Mouse (Mus musculus) forebrain, postnatal 0 days (tissue): ENCODE data around the gene Cdc37l1. TPM values are rescaled to one million over a fixed set of nuclear protein-coding genes. Genes with fewer than 3 reads are reported as not detected.
"Not testable (repeated sequence)": the region's sequence is repeated elsewhere in the genome, so short reads cannot be mapped to it uniquely, and the experiment has no call there.

ENCODE experiments used
- ATAC-seq: fragments of 200-750 bp; cut with Nextera tagmentation; 2 replicates; pipeline ENCODE4 v1.8.0; 2017; ENCODE audit warnings: mild to moderate bottlenecking, moderate library complexity
- DNase-seq: peaks from one replicate; pipeline ENCODE4 v3.0.0-alpha.2; 2015
- H3K27ac ChIP-seq: fragments of 300-500 bp; sonication (generic); 2 replicates; pipeline ENCODE4 v1.5.1; 2014; ENCODE audit warnings: low read depth, mild to moderate bottlenecking, antibody characterized with exemption, low read length, moderate library complexity, mixed read lengths
- H3K27me3 ChIP-seq: fragments of 300-500 bp; sonication (generic); 2 replicates; pipeline ENCODE4 v1.6.1; 2014; ENCODE audit warnings: mild to moderate bottlenecking, low read length, mixed read lengths; ENCODE audit not compliant: insufficient read depth
- H3K36me3 ChIP-seq: fragments of 300-500 bp; sonication (generic); 2 replicates; pipeline ENCODE4 v1.6.1; 2014; ENCODE audit warnings: mild to moderate bottlenecking, moderate library complexity; ENCODE audit not compliant: insufficient read depth
- H3K4me1 ChIP-seq: fragments of 300-500 bp; sonication (generic); 2 replicates; pipeline ENCODE4 v1.6.1; 2014; ENCODE audit warnings: antibody characterized with exemption; ENCODE audit not compliant: insufficient read depth
- H3K4me2 ChIP-seq: fragments of 300-500 bp; sonication (generic); 2 replicates; pipeline ENCODE4 v1.6.1; 2014; ENCODE audit warnings: low read depth, mild to moderate bottlenecking, moderate library complexity
- H3K4me3 ChIP-seq: fragments of 300-500 bp; sonication (generic); 2 replicates; pipeline ENCODE4 v1.5.1; 2014; ENCODE audit warnings: low read depth, low read length, mixed read lengths
- H3K9ac ChIP-seq: fragments of 300-500 bp; sonication (generic); 2 replicates; pipeline ENCODE4 v1.6.1; 2014; ENCODE audit warnings: mild to moderate bottlenecking
- H3K9me3 ChIP-seq: fragments of 300-500 bp; sonication (generic); 2 replicates; pipeline ENCODE4 v1.6.1; 2016; ENCODE audit warnings: low read length
- CTCF ChIP-seq: sonication (generic); IDR thresholded peaks from 2 replicates; pipeline ENCODE4 v1.5.1; 2016; ENCODE audit warnings: antibody characterized with exemption, control low read depth, low read depth
- WGBS: fragments of 180-500 bp; shearing (Covaris S2); extraction: QIAGEN DNeasy Blood & Tissue Kit; methylation state at CpG from one replicate; pipeline ENCODE4 v1.1.7; 2014; 5-methylcytosine and 5-hydroxymethylcytosine counted together
- polyA plus RNA-seq: library from polyadenylated mRNA; unstranded; fragments of >200 nt; fragmentation: Nextera tagmentation; extraction: Ambion mirVana; gene quantifications from 2 replicates; pipeline ENCODE4 v1.2.1, GENCODE M21; 2015
- total RNA-seq: library from RNA; depleted of rRNA; stranded (reverse); fragments of >200 nt; gene quantifications from 2 replicates; pipeline ENCODE4 v1.2.3, GENCODE M21; 2014

The Cdc37l1 gene
- total and polyA plus RNA-seq, 2 experiments from 2014 or later = 30.7 to 78.9 TPM

DNA sequence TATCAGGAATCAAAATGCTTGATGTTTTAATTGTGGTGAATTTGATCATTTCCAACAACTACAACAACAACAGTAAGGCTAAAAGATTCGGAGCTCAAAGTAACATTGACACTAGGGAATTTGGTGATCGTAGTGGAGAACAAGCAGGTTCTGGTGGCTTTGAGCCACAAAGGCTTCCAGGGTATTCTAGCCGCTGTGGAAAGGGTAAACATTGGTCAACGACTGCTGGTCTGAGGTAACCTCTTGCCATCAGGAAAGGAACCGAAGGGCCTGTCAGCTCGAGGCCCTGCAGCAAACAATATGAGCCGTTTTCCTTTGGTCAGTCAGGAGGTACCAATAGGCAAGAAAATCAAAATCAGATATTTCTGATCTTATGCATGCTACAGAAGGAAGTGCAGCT is 7.5 kb upstream of the Cdc37l1 start:
- Histone ChIP-seq H3K4me1 (no peaks in the 10 kb centered on the region), H3K27me3 (no peaks in the 10 kb centered on the region), H3K9ac (no peak overlapping the region), H3K4me3 (no peak overlapping the region), H3K36me3 (no peaks in the 10 kb centered on the region), H3K9me3 (no peaks in the 10 kb centered on the region), H3K4me2 (no peak overlapping the region), H3K27ac (no peak overlapping the region)
- TF ChIP-seq CTCF = no peak
- DNase-seq = no peak
- no peak for ATAC-seq
- 86% methylated on average over 7 of the region's 7 CpGs for WGBS

DNA sequence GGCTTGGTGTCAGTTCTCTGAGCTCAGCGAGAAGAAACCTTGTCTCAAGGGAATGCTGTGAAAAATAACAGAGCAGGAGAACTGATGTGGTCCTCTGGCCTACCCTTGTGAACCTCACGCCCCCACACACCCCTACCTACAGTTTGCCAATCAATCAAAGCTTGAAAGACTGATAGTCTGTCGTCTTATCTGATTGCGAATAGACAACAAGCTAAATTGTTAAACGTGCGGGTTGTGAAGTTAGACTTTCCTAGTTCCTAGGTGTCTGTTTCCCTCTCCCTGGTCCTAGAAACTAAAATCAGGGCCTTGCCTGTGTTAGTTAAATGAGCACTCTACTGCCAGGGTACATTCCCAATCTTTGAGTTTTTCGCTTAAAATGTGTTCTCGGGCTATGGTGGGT is 637 bp upstream of the Cdc37l1 start:
- no peaks in the 10 kb centered on the region for H3K27me3 ChIP-seq
- H3K9me3 ChIP-seq = no peaks in the 10 kb centered on the region
- no peak for TF ChIP-seq CTCF
- ATAC-seq (no peak), DNase-seq (no peak)
- H3K4me3 ChIP-seq = peak overlapping the region; percentile 63
- no peak overlapping the region for H3K27ac ChIP-seq
- WGBS = 76% methylated on average over 8 of the region's 8 CpGs
- H3K4me2 ChIP-seq = peak overlapping the region; percentile 78
- H3K9ac ChIP-seq = peak overlapping the region; percentile 76; the same call in 1 of the 2 replicates
- H3K4me1 ChIP-seq = peaks cover 8% of the 10 kb centered on the region; the same call in 1 of the 2 replicates
- H3K36me3 ChIP-seq = 0 out of 2 replicates have a peak, but pooled peaks cover 3% of the 10 kb centered on the region

DNA sequence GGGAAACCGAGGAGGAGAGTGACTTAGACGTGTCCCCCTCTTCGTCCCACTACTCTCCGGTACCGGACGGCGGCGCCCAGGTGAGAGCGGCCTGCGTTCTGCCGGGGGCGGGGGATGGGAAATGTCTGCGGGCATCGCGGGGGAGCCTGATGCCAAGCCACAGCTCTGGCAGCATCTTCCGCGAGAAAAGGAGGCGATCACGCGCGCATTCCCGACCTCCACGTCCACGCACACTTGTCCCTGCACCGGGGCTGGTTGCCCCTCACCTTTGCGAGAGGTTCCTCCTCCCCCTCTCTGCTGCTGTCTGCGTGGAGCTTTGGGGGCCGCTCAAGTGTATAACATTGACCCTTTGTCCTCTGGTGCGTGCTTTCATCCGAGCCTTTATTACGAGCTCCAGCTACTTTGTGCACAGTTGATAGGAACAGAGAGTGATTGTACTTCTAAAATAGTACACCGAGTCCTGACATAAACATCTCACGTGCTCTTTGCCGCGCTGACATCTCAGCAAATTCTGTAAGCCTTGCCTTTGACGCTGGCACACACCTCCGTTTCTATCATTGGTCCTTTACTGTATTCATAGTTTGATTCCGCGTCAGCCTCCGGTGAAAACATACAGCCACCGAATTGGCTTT is 554 bp downstream of the Cdc37l1 start:
- DNase-seq = peak; percentile 62
- Histone ChIP-seq H3K36me3 (peaks cover 9% of the 10 kb centered on the region), H3K27ac (peak overlapping the region; percentile 79), H3K4me1 (peaks cover 18% of the 10 kb centered on the region; the same call in 1 of the 2 replicates), H3K9me3 (no peaks in the 10 kb centered on the region), H3K9ac (peak overlapping the region; percentile 76), H3K27me3 (no peaks in the 10 kb centered on the region), H3K4me2 (peak overlapping the region; percentile 78), H3K4me3 (peak overlapping the region; percentile 63)
- whole genome bisulfite sequencing = 2% methylated on average over 40 of the region's 41 CpGs
- peak; percentile 58 for ATAC-seq
- TF ChIP-seq CTCF = no peak

DNA sequence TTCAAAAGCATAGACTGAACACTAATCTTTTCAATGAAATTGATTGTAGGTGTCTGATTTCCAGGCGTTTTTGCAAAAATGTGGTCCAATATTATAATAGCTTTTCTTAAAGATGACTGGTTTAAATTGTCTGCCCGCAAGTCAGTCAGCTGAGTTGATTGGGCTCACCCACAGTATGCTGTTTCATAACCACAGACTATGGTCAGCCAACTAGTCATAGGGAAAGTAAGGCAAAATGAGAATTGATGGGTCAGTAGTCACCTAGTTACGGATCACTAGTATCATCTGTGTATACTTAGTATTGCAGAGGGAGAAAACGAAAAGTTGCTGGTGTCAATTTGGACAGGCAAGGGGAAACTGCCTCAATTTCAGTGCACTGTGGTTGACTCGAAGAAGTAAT is 1.2 kb downstream of the Cdc37l1 start:
- TF ChIP-seq CTCF = no peak
- Histone ChIP-seq H3K4me1 (peaks cover 18% of the 10 kb centered on the region; the same call in 1 of the 2 replicates), H3K27ac (peak overlapping the region; percentile 79; the same call in 1 of the 2 replicates), H3K4me3 (peak overlapping the region; percentile 63), H3K4me2 (peak overlapping the region; percentile 78), H3K9ac (peak overlapping the region; percentile 76; the same call in 1 of the 2 replicates), H3K27me3 (no peaks in the 10 kb centered on the region), H3K9me3 (no peaks in the 10 kb centered on the region), H3K36me3 (peaks cover 10% of the 10 kb centered on the region)
- DNase-seq = no peak
- no peak for ATAC-seq
- 69% methylated on average over 5 of the region's 5 CpGs for WGBS

DNA sequence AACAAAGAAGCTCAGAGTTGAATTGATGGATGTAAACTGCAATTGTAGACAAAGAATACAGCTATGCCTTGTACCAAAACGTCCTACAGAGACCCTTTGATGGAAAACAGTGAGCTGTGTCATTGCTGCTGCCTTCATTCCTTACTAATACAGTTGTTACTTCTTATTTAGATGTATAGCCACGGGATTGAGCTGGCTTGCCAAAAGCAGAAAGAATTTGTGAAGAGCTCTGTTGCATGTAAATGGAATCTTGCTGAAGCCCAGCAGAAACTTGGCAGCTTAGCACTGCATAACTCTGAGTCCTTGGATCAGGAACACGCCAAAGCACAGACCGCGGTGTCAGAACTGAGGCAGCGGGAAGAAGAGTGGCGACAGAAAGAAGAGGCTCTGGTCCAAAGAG is 4.7 kb downstream of the Cdc37l1 start:
- Histone ChIP-seq H3K4me2 (no peak overlapping the region; the same call in 1 of the 2 replicates), H3K4me3 (no peak overlapping the region), H3K36me3 (peaks cover 13% of the 10 kb centered on the region), H3K4me1 (peaks cover 18% of the 10 kb centered on the region; the same call in 1 of the 2 replicates), H3K9me3 (no peaks in the 10 kb centered on the region), H3K9ac (no peak overlapping the region), H3K27ac (peak overlapping the region; percentile 66), H3K27me3 (no peaks in the 10 kb centered on the region)
- peak; percentile 55 for DNase-seq
- WGBS = 41% methylated on average over 7 of the region's 7 CpGs
- ATAC-seq = peak; percentile 56
- TF ChIP-seq CTCF = no peak

DNA sequence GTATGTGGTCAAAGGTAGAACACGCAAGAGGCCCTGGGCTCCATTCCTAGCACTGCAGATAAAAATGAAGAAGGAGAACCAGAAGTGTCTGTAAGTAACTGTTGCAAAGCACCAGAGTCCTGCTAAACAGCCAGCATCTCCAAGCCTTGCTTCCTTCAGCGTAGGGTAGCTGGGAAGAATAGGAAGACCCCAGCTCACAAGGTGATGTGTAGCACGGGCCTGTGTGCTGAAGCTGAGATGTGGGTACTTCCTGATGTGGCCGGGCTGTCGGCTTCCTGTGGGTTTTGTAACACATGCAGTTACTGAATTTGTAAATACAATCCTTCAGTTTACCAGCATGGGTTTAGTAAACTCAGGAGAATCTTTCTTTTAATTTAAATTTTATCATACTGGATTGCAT is 5.2 kb downstream of the Cdc37l1 start:
- ATAC-seq (no peak), DNase-seq (no peak)
- H3K36me3 ChIP-seq = peaks cover 17% of the 10 kb centered on the region
- no peak overlapping the region for H3K4me2 ChIP-seq
- H3K9me3 ChIP-seq = no peaks in the 10 kb centered on the region
- WGBS = 92% methylated on average over 5 of the region's 5 CpGs
- no peak overlapping the region for H3K9ac ChIP-seq
- peak overlapping the region; percentile 66 for H3K27ac ChIP-seq
- H3K4me3 ChIP-seq = no peak overlapping the region
- no peaks in the 10 kb centered on the region for H3K27me3 ChIP-seq
- no peak for TF ChIP-seq CTCF
- peaks cover 18% of the 10 kb centered on the region; the same call in 1 of the 2 replicates for H3K4me1 ChIP-seq

DNA sequence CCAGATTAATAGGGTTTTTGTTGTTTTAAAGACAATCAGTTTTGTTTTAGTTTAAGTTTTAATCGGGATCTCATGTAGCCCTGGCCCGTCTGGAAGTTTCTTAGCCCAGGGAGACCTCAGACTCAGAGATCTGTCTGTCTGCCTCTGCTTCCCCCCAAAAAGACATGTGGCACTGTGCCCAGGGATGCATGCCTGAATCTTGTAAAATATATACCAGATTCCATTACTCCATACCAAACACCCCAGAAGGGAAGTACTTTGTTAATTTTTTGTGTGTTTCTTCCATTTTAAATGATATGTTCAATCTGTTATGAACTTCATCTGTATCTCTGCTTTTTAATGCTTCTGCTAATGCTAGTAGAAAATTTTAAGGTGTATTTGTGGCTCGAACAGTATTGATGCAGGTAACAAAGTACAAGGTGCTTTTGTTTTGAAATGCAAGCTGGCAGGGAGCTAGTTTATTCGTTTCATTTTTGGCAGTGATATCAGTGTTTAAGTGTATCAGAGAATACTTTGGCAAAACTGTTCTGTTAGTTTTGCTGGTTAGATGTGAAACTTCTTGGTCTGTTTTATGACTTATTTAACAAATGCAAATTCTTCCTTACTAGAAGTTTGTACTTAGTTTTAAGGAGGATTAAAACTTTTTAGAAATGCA is 8.0 kb downstream of the Cdc37l1 start:
- H3K36me3 ChIP-seq = peaks cover 33% of the 10 kb centered on the region
- no peaks in the 10 kb centered on the region for H3K9me3 ChIP-seq
- H3K9ac ChIP-seq = no peak overlapping the region
- no peak for DNase-seq
- H3K4me2 ChIP-seq = no peak overlapping the region
- no peaks in the 10 kb centered on the region for H3K27me3 ChIP-seq
- no peak overlapping the region for H3K4me3 ChIP-seq
- no peak for ATAC-seq
- 82% methylated on average over 4 of the region's 4 CpGs for WGBS
- H3K27ac ChIP-seq = no peak overlapping the region
- TF ChIP-seq CTCF = no peak
- peaks cover 11% of the 10 kb centered on the region; the same call in 1 of the 2 replicates for H3K4me1 ChIP-seq

DNA sequence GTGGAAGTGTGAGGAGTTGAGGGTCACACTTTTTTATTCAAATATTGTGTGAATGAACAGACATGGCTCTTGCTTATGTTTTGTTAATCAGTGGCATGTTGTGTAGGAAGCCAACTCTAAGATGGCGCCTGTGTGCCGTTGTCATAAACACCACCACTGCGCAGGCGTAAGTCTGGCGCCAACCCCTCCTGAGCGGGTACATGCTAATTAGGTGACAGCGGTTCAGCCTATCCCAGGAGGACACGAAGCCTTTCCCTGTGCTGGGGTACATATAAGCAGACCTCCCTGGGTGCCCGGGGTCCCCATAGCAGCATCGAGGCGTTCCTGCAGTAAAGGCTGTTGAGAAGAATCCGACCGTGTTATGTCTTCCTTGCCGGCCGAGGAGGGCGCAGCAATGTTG is 10.2 kb downstream of the Cdc37l1 start:
- not testable (repeated sequence) for ATAC-seq, DNase-seq, H3K4me3 ChIP-seq, H3K27ac ChIP-seq, H3K4me2 ChIP-seq, H3K9ac ChIP-seq, H3K4me1 ChIP-seq, H3K9me3 ChIP-seq, H3K27me3 ChIP-seq
- H3K36me3 ChIP-seq = peaks cover 28% of the 10 kb centered on the region
- WGBS = 99% methylated on average over 16 of the region's 16 CpGs
